Mouse (Mus musculus) CD4-positive helper T cell, adult 2 months (primary cell): ENCODE measurements at regions not wholly inside any gene's neighbourhood (a gene's known extent, or its start where the extent isn't known, plus 50 kb on each side); places are given as distances from the start of the nearest gene placed in this dataset.
A peak's percentile ranks its signal among the peaks of the same experiment; 100 is the strongest.
"Not testable (repeated sequence)": the region's sequence is repeated elsewhere in the genome, so short reads cannot be mapped to it uniquely, and the experiment has no call there.

Experiments
- DNase-seq: peaks from one replicate; pipeline ENCODE4 v3.0.0-alpha.2; 2012; ENCODE audit warnings: low read depth, missing footprints, low spot score

- no peak for DNase-seq
These were observed 87.3 kb downstream of the Gm11077 start for GRCm38 (mm10) chr6:140816359-140816758.

GRCm38 (mm10) chr6:140816831-140817230, 87.7 kb downstream of the Gm11077 start:
- peak; percentile 86 for DNase-seq

- DNase-seq: peak; percentile 74
These were observed 90.4 kb downstream of the Gm11077 start for GRCm38 (mm10) chr6:140819451-140819878.

- no peak for DNase-seq
These were observed 97.4 kb downstream of the Gm11077 start for GRCm38 (mm10) chr6:140826522-140826921.

GRCm38 (mm10) chr6:140827651-140828050, 98.6 kb downstream of the Gm11077 start:
- DNase-seq: no peak

- no peak for DNase-seq
These were observed 114.4 kb downstream of the Gm11077 start for GRCm38 (mm10) chr6:140843292-140843991.

- DNase-seq: no peak
These were observed 118.1 kb downstream of the Gm11077 start for GRCm38 (mm10) chr6:140847165-140847564.

- DNase-seq: no peak
These were observed 123.3 kb downstream of the Gm11077 start for GRCm38 (mm10) chr6:140852420-140852819.

- DNase-seq: peak; percentile 52
These were observed 124.4 kb downstream of the Gm11077 start for GRCm38 (mm10) chr6:140853508-140853907.

- DNase-seq: no peak
These were observed 125.6 kb downstream of the Gm11077 start for GRCm38 (mm10) chr6:140854691-140855090.

GRCm38 (mm10) chr6:140856468-140857117, 127.5 kb downstream of the Gm11077 start:
- no peak for DNase-seq

- no peak for DNase-seq
These were observed 128.1 kb downstream of the Gm11077 start for GRCm38 (mm10) chr6:140857118-140857746.

GRCm38 (mm10) chr6:140869523-140869922, 140.4 kb downstream of the Gm11077 start:
- not testable (repeated sequence) for DNase-seq

- no peak for DNase-seq
These were observed 145.7 kb downstream of the Gm11077 start for GRCm38 (mm10) chr6:140874831-140875230.

GRCm38 (mm10) chr6:140883651-140884050, 154.6 kb downstream of the Gm11077 start:
- DNase-seq: no peak

- no peak for DNase-seq
These were observed 159.5 kb downstream of the Gm11077 start for GRCm38 (mm10) chr6:140888610-140889009.

GRCm38 (mm10) chr6:140890060-140890459, 161.0 kb downstream of the Gm11077 start:
- DNase-seq: no peak

GRCm38 (mm10) chr6:140890591-140890990, 161.5 kb downstream of the Gm11077 start:
- DNase-seq: no peak

- no peak for DNase-seq
These were observed 165.4 kb downstream of the Gm11077 start for GRCm38 (mm10) chr6:140894467-140894866.

GRCm38 (mm10) chr6:140895441-140895840, 166.4 kb downstream of the Gm11077 start:
- no peak for DNase-seq

- DNase-seq: no peak
These were observed 168.0 kb downstream of the Gm11077 start for GRCm38 (mm10) chr6:140897111-140897510.

- DNase-seq: peak; percentile 6
These were observed 195.4 kb downstream of the Gm11077 start for GRCm38 (mm10) chr6:140924319-140924981.
